Mouse (Mus musculus) lung, embryonic 15.5 days (tissue): ENCODE measurements at regions not wholly inside any gene's neighbourhood (a gene's known extent, or its start where the extent isn't known, plus 50 kb on each side); places are given as distances from the start of the nearest gene placed in this dataset.

ENCODE experiments used
- ATAC-seq: fragments of 200-750 bp; cut with Nextera tagmentation; 2 replicates; pipeline ENCODE4 v1.8.0; 2017; ENCODE audit warnings: moderate number of reproducible peaks, borderline replicate concordance; ENCODE audit not compliant: low FRiP score, low TSS enrichment; ENCODE audit errors: extremely low read depth
- H3K27ac ChIP-seq: fragments of 300-500 bp; sonication (generic); 2 replicates; pipeline ENCODE4 v1.5.1; 2015; ENCODE audit warnings: moderate library complexity, mild to moderate bottlenecking, inconsistent platforms
- H3K27me3 ChIP-seq: fragments of 300-500 bp; sonication (generic); 2 replicates; pipeline ENCODE4 v1.6.1; 2015; ENCODE audit warnings: inconsistent platforms
- H3K36me3 ChIP-seq: fragments of 300-500 bp; sonication (generic); 2 replicates; pipeline ENCODE4 v1.6.1; 2015; ENCODE audit warnings: inconsistent platforms
- H3K4me1 ChIP-seq: fragments of 300-500 bp; sonication (generic); 2 replicates; pipeline ENCODE4 v1.6.1; 2015; ENCODE audit warnings: inconsistent platforms
- H3K4me2 ChIP-seq: fragments of 300-500 bp; sonication (generic); 2 replicates; pipeline ENCODE4 v1.6.1; 2015; ENCODE audit warnings: inconsistent platforms, mild to moderate bottlenecking, moderate library complexity
- H3K4me3 ChIP-seq: fragments of 300-500 bp; sonication (generic); 2 replicates; pipeline ENCODE4 v1.5.1; 2015; ENCODE audit warnings: mild to moderate bottlenecking, inconsistent platforms
- H3K9ac ChIP-seq: fragments of 300-500 bp; sonication (generic); 2 replicates; pipeline ENCODE4 v1.6.1; 2015; ENCODE audit warnings: inconsistent platforms
- H3K9me3 ChIP-seq: fragments of 300-500 bp; sonication (generic); 2 replicates; pipeline ENCODE4 v1.6.1; 2016; ENCODE audit warnings: inconsistent platforms
- WGBS: fragments of 180-500 bp; shearing (Covaris S2); methylation state at CpG from one replicate; pipeline ENCODE4 v1.1.7; 2015; 5-methylcytosine and 5-hydroxymethylcytosine counted together

- Histone ChIP-seq H3K4me2 (no peak overlapping the region), H3K9ac (no peak overlapping the region), H3K27ac (no peak overlapping the region), H3K4me1 (no peaks in the 10 kb centered on the region), H3K4me3 (no peak overlapping the region), H3K36me3 (no peaks in the 10 kb centered on the region), H3K9me3 (no peaks in the 10 kb centered on the region), H3K27me3 (no peaks in the 10 kb centered on the region)
- no peak for ATAC-seq
- WGBS, result 57% methylated on average over 1 of the region's 1 CpGs
Observed at GRCm38 (mm10) chr2:28352903-28353302, 93.7 kb upstream of the Ppp1r26 start.

DNA sequence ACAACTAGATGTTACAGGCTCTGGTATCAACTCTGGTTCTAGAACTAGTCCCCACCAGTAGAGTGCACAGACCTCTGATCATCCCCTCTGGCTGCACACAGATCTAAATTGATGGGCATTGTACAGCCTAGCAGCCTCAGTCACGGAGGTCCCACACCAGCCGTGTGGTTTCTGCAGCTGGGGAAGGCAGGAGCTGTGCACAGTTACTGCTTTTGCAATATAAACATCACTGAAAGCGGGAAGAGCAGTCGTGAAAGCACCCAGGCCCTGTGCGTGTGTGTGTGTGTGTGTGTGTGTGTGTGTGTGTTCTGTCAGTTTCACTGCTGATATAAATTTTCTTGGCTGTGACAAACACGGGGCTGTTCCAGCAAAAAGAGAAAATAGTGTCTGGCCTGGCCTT, 84.4 kb upstream of the Ppp1r26 start:
- Histone ChIP-seq H3K27ac (no peak overlapping the region), H3K4me3 (no peak overlapping the region), H3K27me3 (no peaks in the 10 kb centered on the region), H3K4me1 (no peaks in the 10 kb centered on the region), H3K9me3 (no peaks in the 10 kb centered on the region), H3K36me3 (no peaks in the 10 kb centered on the region), H3K4me2 (no peak overlapping the region), H3K9ac (no peak overlapping the region)
- no peak for ATAC-seq
- 17% methylated on average over 6 of the region's 6 CpGs for WGBS

DNA sequence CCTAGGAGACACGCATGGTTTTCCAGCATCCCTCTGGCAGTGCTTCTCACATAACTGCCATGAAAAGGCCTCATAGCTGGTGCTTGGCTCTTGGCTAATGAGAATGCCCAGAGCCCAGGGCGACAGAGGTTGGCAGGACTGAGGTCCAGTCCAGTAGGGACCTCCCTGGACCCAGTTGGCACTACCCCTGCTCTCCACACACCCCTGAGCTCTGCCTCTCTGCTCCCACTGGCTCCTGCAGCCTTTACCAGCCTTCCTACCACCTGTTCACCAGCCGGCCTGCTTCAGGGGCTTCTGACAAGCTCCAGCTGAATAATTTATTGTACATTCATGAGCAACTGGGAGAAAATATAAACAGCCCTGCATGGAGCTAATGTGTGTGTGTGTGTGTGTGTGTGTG, 82.0 kb upstream of the Ppp1r26 start:
- no peak overlapping the region for H3K4me2 ChIP-seq
- ATAC-seq, result no peak
- no peak overlapping the region for H3K27ac ChIP-seq
- no peaks in the 10 kb centered on the region for H3K9me3 ChIP-seq
- H3K27me3 ChIP-seq, result no peaks in the 10 kb centered on the region
- no peak overlapping the region for H3K9ac ChIP-seq
- 47% methylated on average over 3 of the region's 3 CpGs for WGBS
- no peaks in the 10 kb centered on the region for H3K36me3 ChIP-seq
- H3K4me3 ChIP-seq, result no peak overlapping the region
- peaks cover 5% of the 10 kb centered on the region for H3K4me1 ChIP-seq

DNA sequence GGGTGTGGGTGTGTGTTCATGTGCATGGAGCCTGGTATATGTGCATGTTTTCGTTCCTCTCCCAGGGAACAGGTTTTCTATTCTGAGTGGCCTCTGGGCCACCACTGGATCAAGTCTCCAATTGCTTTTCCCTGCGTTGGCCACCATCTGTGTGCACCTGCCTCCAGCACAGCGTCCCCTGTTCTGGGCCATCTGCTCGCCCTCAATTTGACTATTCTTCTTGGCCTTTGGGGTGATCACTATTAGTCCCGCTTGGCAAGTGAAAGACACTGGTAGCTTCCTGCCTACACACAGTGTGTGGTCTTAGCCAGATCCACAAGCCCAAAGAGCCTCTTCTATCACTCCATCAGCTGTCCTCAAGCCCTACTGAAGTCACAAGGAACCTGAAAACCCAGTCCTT, 80.8 kb upstream of the Ppp1r26 start:
- H3K27ac ChIP-seq, result no peak overlapping the region
- no peak overlapping the region for H3K9ac ChIP-seq
- ATAC-seq, result no peak
- no peaks in the 10 kb centered on the region for H3K27me3 ChIP-seq
- H3K36me3 ChIP-seq, result no peaks in the 10 kb centered on the region
- no peak overlapping the region for H3K4me3 ChIP-seq
- no peaks in the 10 kb centered on the region for H3K9me3 ChIP-seq
- WGBS, result 80% methylated on average over 5 of the region's 5 CpGs
- no peak overlapping the region for H3K4me2 ChIP-seq
- peaks cover 16% of the 10 kb centered on the region for H3K4me1 ChIP-seq

DNA sequence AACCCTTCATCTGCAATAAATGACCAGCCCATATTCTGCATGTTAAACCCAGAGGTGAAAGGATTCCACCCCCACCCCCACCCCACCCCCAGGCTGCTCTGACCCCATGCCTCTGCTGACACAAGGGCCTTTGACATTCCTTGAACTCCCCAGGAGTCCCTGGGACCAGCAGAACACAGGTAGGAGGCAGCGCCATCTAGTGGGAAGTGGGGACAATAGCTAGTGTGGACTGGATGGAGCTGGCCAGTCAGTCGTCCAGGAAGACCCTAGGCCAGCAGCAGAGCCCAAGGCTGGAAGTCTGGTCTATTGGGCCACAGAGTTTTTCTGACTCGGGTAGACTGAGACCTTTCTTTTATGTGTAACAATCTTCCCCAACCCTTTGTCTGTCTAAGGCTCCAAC, 71.8 kb upstream of the Ppp1r26 start:
- Histone ChIP-seq H3K9me3 (no peaks in the 10 kb centered on the region), H3K36me3 (no peaks in the 10 kb centered on the region), H3K4me1 (peaks cover 14% of the 10 kb centered on the region), H3K27ac (no peak overlapping the region), H3K4me2 (no peak overlapping the region), H3K9ac (no peak overlapping the region), H3K27me3 (peaks cover 5% of the 10 kb centered on the region; the same call in 1 of the 2 replicates), H3K4me3 (no peak overlapping the region)
- WGBS, result 16% methylated on average over 3 of the region's 3 CpGs
- no peak for ATAC-seq

GRCm38 (mm10) chr2:28377948-28378822, 68.4 kb upstream of the Ppp1r26 start:
- H3K9me3 ChIP-seq, result no peaks in the 10 kb centered on the region
- H3K27ac ChIP-seq, result no peak overlapping the region
- no peak overlapping the region for H3K9ac ChIP-seq
- no peak overlapping the region for H3K4me3 ChIP-seq
- H3K36me3 ChIP-seq, result no peaks in the 10 kb centered on the region
- H3K4me1 ChIP-seq, result no peaks in the 10 kb centered on the region; the same call in 1 of the 2 replicates
- no peak overlapping the region for H3K4me2 ChIP-seq
- H3K27me3 ChIP-seq, result peaks cover 5% of the 10 kb centered on the region; the same call in 1 of the 2 replicates
- no peak for ATAC-seq
- 45% methylated on average over 9 of the region's 9 CpGs for WGBS

DNA sequence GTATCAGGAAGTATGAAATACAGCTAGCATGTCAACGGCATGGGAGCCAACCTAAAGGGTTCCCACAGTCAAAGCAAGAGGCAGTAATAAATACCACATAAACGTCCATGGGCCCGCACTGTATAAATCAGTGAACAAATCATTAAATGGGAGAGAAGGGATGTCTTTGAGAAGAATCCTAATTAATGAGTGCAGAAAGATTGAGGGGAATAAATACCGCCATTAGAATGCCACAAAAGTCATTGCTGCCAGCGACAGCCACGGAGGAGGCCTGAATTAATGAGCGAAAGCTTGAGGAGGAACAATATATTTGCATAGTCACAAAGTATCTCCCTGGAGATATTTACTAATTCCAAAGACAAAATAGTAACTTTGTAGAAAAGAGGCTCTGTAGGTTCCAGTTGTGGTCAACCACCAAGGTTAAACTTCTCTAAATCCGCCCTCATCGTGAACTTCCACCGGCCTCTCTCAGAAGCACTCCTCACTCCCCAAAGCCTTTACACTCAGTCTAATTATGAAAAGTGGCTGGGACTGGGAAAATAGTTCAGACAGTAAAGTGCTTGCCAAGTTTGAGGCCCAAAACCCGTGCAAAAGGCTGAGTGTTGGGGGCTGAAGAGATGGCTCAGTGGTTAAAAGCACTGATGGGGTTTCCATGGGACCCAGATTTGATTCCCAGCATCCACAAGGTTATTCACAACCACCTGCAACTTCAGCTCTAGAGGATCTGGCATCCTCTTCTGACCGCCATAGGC, 64.4 kb upstream of the Ppp1r26 start:
- H3K27ac ChIP-seq, result no peak overlapping the region
- H3K27me3 ChIP-seq, result peaks cover 5% of the 10 kb centered on the region; the same call in 1 of the 2 replicates
- H3K9me3 ChIP-seq, result no peaks in the 10 kb centered on the region
- 0 out of 2 replicates have a peak, but pooled peaks cover 2% of the 10 kb centered on the region for H3K4me1 ChIP-seq
- no peak overlapping the region for H3K4me2 ChIP-seq
- no peak for ATAC-seq
- H3K36me3 ChIP-seq, result no peaks in the 10 kb centered on the region
- H3K9ac ChIP-seq, result no peak overlapping the region
- no peak overlapping the region for H3K4me3 ChIP-seq
- WGBS, result 82% methylated on average over 12 of the region's 12 CpGs

- ATAC-seq, result no peak
- Histone ChIP-seq H3K9me3 (no peaks in the 10 kb centered on the region), H3K4me3 (no peak overlapping the region), H3K36me3 (no peaks in the 10 kb centered on the region), H3K4me2 (no peak overlapping the region), H3K4me1 (0 out of 2 replicates have a peak, but pooled peaks cover 6% of the 10 kb centered on the region), H3K27me3 (no peaks in the 10 kb centered on the region), H3K9ac (no peak overlapping the region), H3K27ac (no peak overlapping the region)
- 75% methylated on average over 8 of the region's 8 CpGs for WGBS
Observed at GRCm38 (mm10) chr2:28384875-28385274, 61.7 kb upstream of the Ppp1r26 start.

DNA sequence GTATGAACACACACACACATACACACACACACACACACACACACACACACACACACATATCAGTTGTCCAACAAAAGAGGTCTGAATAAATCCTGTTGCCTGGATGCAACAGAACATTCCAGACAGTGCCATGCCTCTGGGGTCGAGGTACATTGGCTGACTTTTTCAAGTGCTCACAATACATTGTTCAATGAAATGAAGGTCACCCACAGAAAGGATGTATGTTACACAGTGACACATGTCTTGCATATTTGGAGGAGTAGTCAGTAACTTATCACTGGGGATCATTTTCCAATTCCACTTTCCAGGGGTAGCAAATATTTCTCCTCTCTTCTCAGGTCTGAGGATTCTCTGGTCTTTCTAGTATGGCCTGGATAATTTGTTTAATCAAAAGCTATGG, 59.8 kb upstream of the Ppp1r26 start:
- H3K9me3 ChIP-seq, result no peaks in the 10 kb centered on the region
- no peak overlapping the region for H3K9ac ChIP-seq

GRCm38 (mm10) chr2:28387422-28387836, 59.2 kb upstream of the Ppp1r26 start:
- peak; percentile 58 for ATAC-seq
- Histone ChIP-seq H3K9ac (no peak overlapping the region), H3K4me2 (no peak overlapping the region), H3K27me3 (no peaks in the 10 kb centered on the region), H3K4me1 (0 out of 2 replicates have a peak, but pooled peaks cover 6% of the 10 kb centered on the region), H3K4me3 (no peak overlapping the region), H3K36me3 (no peaks in the 10 kb centered on the region), H3K27ac (no peak overlapping the region), H3K9me3 (no peaks in the 10 kb centered on the region)
- WGBS, result 20% methylated on average over 6 of the region's 6 CpGs

More for the DNA sequence above, 59.8 kb upstream of the Ppp1r26 start:
- no peaks in the 10 kb centered on the region for H3K27me3 ChIP-seq
- no peak overlapping the region for H3K4me3 ChIP-seq
- 0 out of 2 replicates have a peak, but pooled peaks cover 6% of the 10 kb centered on the region for H3K4me1 ChIP-seq
- no peak overlapping the region for H3K27ac ChIP-seq
- H3K4me2 ChIP-seq, result no peak overlapping the region
- WGBS, result 59% methylated on average over 1 of the region's 1 CpGs
- ATAC-seq, result no peak
- H3K36me3 ChIP-seq, result no peaks in the 10 kb centered on the region

- 66% methylated on average over 4 of the region's 4 CpGs for WGBS
- Histone ChIP-seq H3K9ac (no peak overlapping the region; the same call in 1 of the 2 replicates), H3K4me3 (no peak overlapping the region), H3K36me3 (no peaks in the 10 kb centered on the region), H3K27ac (no peak overlapping the region), H3K9me3 (no peaks in the 10 kb centered on the region), H3K4me1 (0 out of 2 replicates have a peak, but pooled peaks cover 6% of the 10 kb centered on the region), H3K4me2 (no peak overlapping the region), H3K27me3 (no peaks in the 10 kb centered on the region)
- no peak for ATAC-seq
Observed at GRCm38 (mm10) chr2:28387926-28388325, 58.7 kb upstream of the Ppp1r26 start.

GRCm38 (mm10) chr2:28389703-28390102, 56.9 kb upstream of the Ppp1r26 start:
- Histone ChIP-seq H3K4me2 (no peak overlapping the region), H3K9me3 (no peaks in the 10 kb centered on the region), H3K27me3 (no peaks in the 10 kb centered on the region), H3K4me1 (0 out of 2 replicates have a peak, but pooled peaks cover 6% of the 10 kb centered on the region), H3K9ac (no peak overlapping the region), H3K4me3 (no peak overlapping the region), H3K36me3 (no peaks in the 10 kb centered on the region), H3K27ac (no peak overlapping the region)
- WGBS, result 78% methylated on average over 5 of the region's 5 CpGs
- no peak for ATAC-seq
